Mouse (Mus musculus) CD4-positive naive resting alpha-beta T cell, adult 57 days (primary cell): Measurements from ENCODE around the gene Olfr588-ps1. TPM values are rescaled to one million over a fixed set of nuclear protein-coding genes. Genes with fewer than 3 reads are reported as not detected.

Experiments used
- total RNA-seq: library from RNA; stranded (reverse); gene quantifications from one replicate; pipeline ENCODE4 v1.2.4, GENCODE M21; 2023

Gene Olfr588-ps1
- not detected for total RNA-seq

DNA sequence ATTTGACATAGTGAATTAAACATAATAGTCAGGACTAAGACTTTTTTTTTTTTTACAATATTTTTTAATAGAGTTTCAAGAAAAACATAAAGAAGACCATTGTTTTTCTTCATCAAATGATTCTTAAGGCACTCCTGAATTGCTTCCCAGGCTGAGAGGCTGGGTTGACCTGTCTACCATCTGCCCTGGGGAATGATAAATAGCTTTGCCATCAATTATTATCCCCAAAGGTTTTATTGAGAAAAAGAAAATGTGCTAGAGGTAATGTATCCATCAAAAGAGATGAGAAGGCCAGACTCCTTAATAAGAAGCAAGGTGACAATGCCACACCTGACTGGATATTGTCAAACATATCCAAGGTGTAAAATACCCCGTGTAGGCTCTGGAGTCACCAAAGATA lies at the start of gene Olfr588-ps1:
Olfr588-ps1 (plus strand) TSS at position 301 of the 400 bp plus-strand sequence.

GRCm38 (mm10) chr7:103097420-103097819 lies 43.3 kb upstream of the Olfr588-ps1 start, which contains the start of gene Olfr585:
Gene Olfr585, plus strand, starts transcription at chr7:103097720.

DNA sequence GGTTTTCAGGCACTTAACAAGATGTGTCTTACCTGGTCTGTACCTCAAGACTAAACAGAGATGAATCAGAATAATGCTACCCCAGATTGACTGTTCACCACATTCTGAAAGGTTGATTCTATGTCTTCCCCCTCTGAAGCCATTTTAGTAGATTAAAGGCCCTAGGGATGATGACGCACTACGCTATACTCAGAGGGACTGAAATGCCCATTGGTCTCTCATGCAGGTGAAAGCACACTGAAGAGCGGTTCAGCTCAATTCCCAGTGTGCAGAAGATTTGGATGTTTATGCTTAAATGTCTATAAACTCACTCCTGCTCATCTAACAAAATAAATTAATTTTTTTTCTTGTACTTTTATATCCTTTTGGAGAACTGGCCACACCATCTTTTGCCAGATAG lies 15.1 kb upstream of the Olfr588-ps1 start, which contains the start of gene Olfr586:
Olfr586 (minus strand) TSS at position 101 of the 400 bp plus-strand sequence.

GRCm38 (mm10) chr7:103156256-103156655 lies 15.6 kb downstream of the Olfr588-ps1 start, which contains the start of gene Olfr589:
Gene Olfr589, minus strand, starts transcription at chr7:103156356.

GRCm38 (mm10) chr7:103178240-103178639 lies 37.6 kb downstream of the Olfr588-ps1 start, which contains the start of gene Olfr591:
Gene Olfr591, minus strand, starts transcription at chr7:103178340.

DNA sequence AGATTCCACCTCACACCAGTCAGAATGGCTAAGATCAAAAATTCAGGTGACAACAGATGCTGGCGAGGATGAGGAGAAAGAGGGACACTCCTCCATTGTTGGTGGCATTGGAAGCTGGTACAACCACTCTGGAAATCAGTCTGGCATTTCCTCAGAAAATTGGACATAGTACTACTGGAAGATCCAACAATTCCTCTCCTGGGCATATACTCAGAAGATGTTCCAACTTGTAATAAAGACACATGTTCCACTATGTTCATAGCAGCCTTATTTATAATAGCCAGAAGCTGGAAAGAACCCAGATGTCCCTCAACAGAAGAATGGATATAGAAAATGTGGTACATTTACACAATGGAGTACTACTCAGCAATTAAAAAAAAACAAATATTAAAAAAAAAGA lies 43.8 kb downstream of the Olfr588-ps1 start, which contains the start of gene Olfr592:
Olfr592 (plus strand) TSS at position 301 of the 400 bp plus-strand sequence.

Other genes with a start within 250 kb of the Olfr588-ps1 start
- not detected for gene Olfr569, start 250.0 kb upstream of the Olfr588-ps1 start, total RNA-seq
- gene Olfr570, start 246.3 kb upstream of the Olfr588-ps1 start, total RNA-seq = not detected
- not detected for gene Olfr571, start 223.3 kb upstream of the Olfr588-ps1 start, total RNA-seq
- not detected for gene Olfr572, start 216.5 kb upstream of the Olfr588-ps1 start, total RNA-seq
- gene Olfr573-ps1, start 198.3 kb upstream of the Olfr588-ps1 start, total RNA-seq = not detected
- not detected for gene Olfr574, start 192.4 kb upstream of the Olfr588-ps1 start, total RNA-seq
- gene Olfr575, start 182.1 kb upstream of the Olfr588-ps1 start, total RNA-seq = not detected
- not detected for gene Olfr576, start 178.2 kb upstream of the Olfr588-ps1 start, total RNA-seq
- gene Olfr577, start 164.9 kb upstream of the Olfr588-ps1 start, total RNA-seq = not detected
- gene Olfr578, start 151.6 kb upstream of the Olfr588-ps1 start, total RNA-seq = not detected
- not detected for gene Olfr582, start 102.9 kb upstream of the Olfr588-ps1 start, total RNA-seq
- gene Olfr583, start 89.6 kb upstream of the Olfr588-ps1 start, total RNA-seq = not detected
- not detected for gene Olfr584, start 59.0 kb upstream of the Olfr588-ps1 start, total RNA-seq
- not detected for gene Olfr585, start 43.2 kb upstream of the Olfr588-ps1 start, total RNA-seq
- gene Olfr586, start 15.2 kb upstream of the Olfr588-ps1 start, total RNA-seq = not detected
- gene Olfr589, start 15.5 kb downstream of the Olfr588-ps1 start, total RNA-seq = not detected
- gene Olfr591, start 37.5 kb downstream of the Olfr588-ps1 start, total RNA-seq = not detected
- not detected for gene Olfr592, start 43.9 kb downstream of the Olfr588-ps1 start, total RNA-seq
- gene Olfr593, start 71.0 kb downstream of the Olfr588-ps1 start, total RNA-seq = not detected
- gene Olfr594, start 76.1 kb downstream of the Olfr588-ps1 start, total RNA-seq = not detected
- gene Usp17ld, start 111.6 kb downstream of the Olfr588-ps1 start, total RNA-seq = not detected
- gene Olfr596, start 164.8 kb downstream of the Olfr588-ps1 start, total RNA-seq = not detected
- gene Olfr597, start 175.4 kb downstream of the Olfr588-ps1 start, total RNA-seq = not detected
- not detected for gene Olfr598, start 182.7 kb downstream of the Olfr588-ps1 start, total RNA-seq
- not detected for gene Olfr599, start 195.0 kb downstream of the Olfr588-ps1 start, total RNA-seq
- gene Olfr600, start 208.8 kb downstream of the Olfr588-ps1 start, total RNA-seq = not detected
- not detected for gene Olfr601, start 221.8 kb downstream of the Olfr588-ps1 start, total RNA-seq
- not detected for gene Olfr603, start 245.3 kb downstream of the Olfr588-ps1 start, total RNA-seq